Mouse (Mus musculus): ENCODE measurements around the gene Sun3.
A peak's percentile ranks its signal among the peaks of the same experiment; 100 is the strongest.

Sun3 gene

DNA sequence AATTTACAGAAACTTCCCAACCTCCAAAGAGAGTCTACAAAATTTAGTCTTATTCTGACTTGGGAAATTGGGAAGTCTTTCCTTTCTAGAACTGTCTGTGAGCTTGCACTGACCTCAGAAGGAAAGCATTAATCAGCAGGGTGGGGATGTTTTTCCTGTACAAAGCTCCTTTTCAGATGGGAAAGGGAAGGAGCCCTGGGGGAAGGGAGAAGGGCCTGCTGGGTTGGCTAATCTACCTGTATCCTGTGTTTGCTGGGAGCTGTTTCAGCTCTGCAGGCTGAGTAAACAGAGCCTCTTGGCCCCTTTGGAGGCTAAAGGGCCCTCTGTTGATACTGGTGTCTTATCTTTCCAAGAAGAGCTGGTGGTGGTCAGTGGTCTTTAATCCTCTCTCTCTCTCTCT lies 62.7 kb downstream of the Sun3 start:
- DNase-seq (ENCODE audit: extremely low spot score, low read depth, low spot score): no peak

GRCm38 (mm10) chr11:8983237-8983861 lies 65.4 kb downstream of the Sun3 start:
- peak; percentile 46 for DNase-seq (ENCODE audit: extremely low spot score, low read depth, low spot score)

DNA sequence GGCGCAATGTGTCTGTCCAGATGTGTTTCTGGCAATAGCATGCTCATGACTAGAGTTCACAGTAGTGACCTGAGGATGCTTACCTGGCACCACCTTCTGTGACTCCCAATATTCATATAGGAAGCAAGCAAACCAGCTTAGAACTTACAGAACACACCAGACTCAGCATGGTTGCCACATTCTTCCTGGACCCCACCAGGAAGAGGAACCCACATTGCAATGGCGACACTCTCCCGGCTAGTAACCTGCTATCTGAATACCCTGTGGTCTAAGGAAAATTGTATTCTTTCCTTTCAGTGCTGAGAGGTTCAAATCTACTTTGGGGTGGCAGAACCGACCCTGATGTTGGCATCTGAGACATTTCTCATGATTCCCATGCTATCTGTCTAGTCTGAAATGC lies 70.6 kb downstream of the Sun3 start:
- no peak for DNase-seq (ENCODE audit: extremely low spot score, low read depth, low spot score)

GRCm38 (mm10) chr11:8973166-8973565 lies 75.6 kb downstream of the Sun3 start, which contains the start of gene Pkd1l1:
TSS of gene Pkd1l1 (minus strand) at chr11:8973266.
- no peak for DNase-seq (ENCODE audit: extremely low spot score, low read depth, low spot score)

DNA sequence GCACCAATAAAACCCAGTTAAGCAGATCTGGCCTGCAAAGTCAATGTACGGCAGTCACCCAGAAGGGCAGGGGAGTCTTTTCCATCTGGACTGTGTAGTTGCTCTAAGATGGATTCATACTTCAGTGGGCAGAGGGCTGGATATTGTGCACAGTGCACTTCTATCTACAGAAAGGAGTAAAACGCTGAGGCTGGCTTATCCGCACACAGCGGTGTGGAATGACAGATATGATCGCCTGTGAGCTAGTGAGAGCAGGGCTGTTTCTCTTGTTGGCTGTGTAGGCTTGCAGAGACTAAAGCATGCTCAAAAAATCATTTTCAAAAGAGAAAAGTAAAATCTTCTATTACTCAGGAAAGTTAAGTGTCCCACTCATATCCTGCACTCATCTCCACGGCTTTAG lies 76.7 kb downstream of the Sun3 start:
- DNase-seq (ENCODE audit: extremely low spot score, low read depth, low spot score): no peak

GRCm38 (mm10) chr11:8970509-8970908 lies 78.3 kb downstream of the Sun3 start:
- no peak for DNase-seq (ENCODE audit: extremely low spot score, low read depth, low spot score)

GRCm38 (mm10) chr11:8968094-8968493 lies 80.7 kb downstream of the Sun3 start:
- no peak for DNase-seq (ENCODE audit: extremely low spot score, low read depth, low spot score)
